Mouse (Mus musculus): ENCODE data around the gene Gm1113.
A peak's percentile ranks its signal among the peaks of the same experiment; 100 is the strongest.

Gm1113 gene

GRCm38 (mm10) chr9:35523941-35524411 lies 5.9 kb upstream of the Gm1113 start:
- peak; percentile 83 for DNase-seq

- DNase-seq: no peak
These were observed 5.5 kb upstream of the Gm1113 start for GRCm38 (mm10) chr9:35523541-35523940.

GRCm38 (mm10) chr9:35522821-35523515 lies 4.9 kb upstream of the Gm1113 start:
- DNase-seq: no peak

GRCm38 (mm10) chr9:35522241-35522640 lies 4.2 kb upstream of the Gm1113 start:
- no peak for DNase-seq

GRCm38 (mm10) chr9:35520631-35521348 lies 2.7 kb upstream of the Gm1113 start:
- no peak for DNase-seq

- no peak for DNase-seq
These were observed 1.4 kb downstream of the Gm1113 start for GRCm38 (mm10) chr9:35516711-35517110.

GRCm38 (mm10) chr9:35516182-35516581 lies 1.9 kb downstream of the Gm1113 start:
- no peak for DNase-seq

GRCm38 (mm10) chr9:35513900-35514299 lies 4.2 kb downstream of the Gm1113 start:
- no peak for DNase-seq

- DNase-seq: peak; percentile 46
These were observed 9.8 kb downstream of the Gm1113 start for GRCm38 (mm10) chr9:35508234-35508633.

- DNase-seq: no peak
These were observed 15.6 kb downstream of the Gm1113 start for GRCm38 (mm10) chr9:35502361-35503000.

GRCm38 (mm10) chr9:35499946-35500345 lies 18.1 kb downstream of the Gm1113 start:
- no peak for DNase-seq

GRCm38 (mm10) chr9:35495471-35495870 lies 22.6 kb downstream of the Gm1113 start:
- DNase-seq: no peak

GRCm38 (mm10) chr9:35494937-35495336 lies 23.1 kb downstream of the Gm1113 start:
- no peak for DNase-seq

- DNase-seq: no peak
These were observed 24.4 kb downstream of the Gm1113 start for GRCm38 (mm10) chr9:35493733-35494092.

GRCm38 (mm10) chr9:35493033-35493732 lies 24.9 kb downstream of the Gm1113 start:
- DNase-seq: peak; percentile 39

GRCm38 (mm10) chr9:35491109-35491866 lies 26.8 kb downstream of the Gm1113 start:
- no peak for DNase-seq

GRCm38 (mm10) chr9:35488496-35488895 lies 29.6 kb downstream of the Gm1113 start:
- no peak for DNase-seq

- no peak for DNase-seq
These were observed 31.5 kb downstream of the Gm1113 start for GRCm38 (mm10) chr9:35486616-35487015.

GRCm38 (mm10) chr9:35483949-35484348 lies 34.1 kb downstream of the Gm1113 start:
- no peak for DNase-seq

- DNase-seq: no peak
These were observed 35.8 kb downstream of the Gm1113 start for GRCm38 (mm10) chr9:35482014-35482898.

- DNase-seq: no peak
These were observed 38.6 kb downstream of the Gm1113 start for GRCm38 (mm10) chr9:35479456-35479855.

Data from retina, postnatal 1 day (tissue).